Comparison of ENCODE assay signal across 9 mouse cellular contexts in genomic region chr4:141591547-141591946, GRCm38 (mm10). TPM values are rescaled to one million over a fixed set of nuclear protein-coding genes. Genes with fewer than 3 reads are reported as not detected.
DNase-seq lines count a peak whose midpoint lies in the region; ATAC-seq and TF ChIP-seq lines count a peak whose summit lies in the region.
"Had no signal": no experiment of that assay in that cellular context is flagged by ENCODE, and none has a peak within 500 bp of the region (broad histone marks: within the 10 kb centered on the region; RNA-seq: fewer than 3 reads in every experiment).

No protein-coding gene starts in this region.

- no peak overlapping the region for H3K4me2 ChIP-seq in kidney, embryonic 15.5 days
- H3K4me2 ChIP-seq in hindbrain, embryonic 12.5 days (replicated peaks) = no peak overlapping the region
- H3K4me2 ChIP-seq: lung, embryonic 15.5 days had no signal

- H3K36me3 ChIP-seq in kidney, embryonic 15.5 days = peaks cover 80% of the 10 kb centered on the region
- H3K36me3 ChIP-seq in E14TG2a.4 (ENCODE audit: insufficient read depth, low read length) = peaks cover 100% of the 10 kb centered on the region
- peaks cover 13% of the 10 kb centered on the region for H3K36me3 ChIP-seq in hindbrain, embryonic 12.5 days

- H3K9me3 ChIP-seq in kidney, embryonic 15.5 days (replicated peaks) = no peaks in the 10 kb centered on the region
- no peaks in the 10 kb centered on the region for H3K9me3 ChIP-seq in E14TG2a.4 (ENCODE audit: low read length)
- H3K9me3 ChIP-seq in hindbrain, embryonic 12.5 days (replicated peaks) = no peaks in the 10 kb centered on the region
- H3K9me3 ChIP-seq: lung, embryonic 15.5 days had no signal

- H3K4me1 ChIP-seq in kidney, embryonic 15.5 days = no peaks in the 10 kb centered on the region
- peaks cover 91% of the 10 kb centered on the region for H3K4me1 ChIP-seq in E14TG2a.4 (replicated peaks; ENCODE audit: low read depth, low read length)
- no peaks in the 10 kb centered on the region for H3K4me1 ChIP-seq in hindbrain, embryonic 12.5 days
- H3K4me1 ChIP-seq: lung, embryonic 15.5 days had no signal

- ATAC-seq in kidney, embryonic 15.5 days (replicated peaks; ENCODE audit: low FRiP score) = no peak
- no peak for ATAC-seq in hindbrain, embryonic 12.5 days (ENCODE audit: low FRiP score)

- no peak overlapping the region for H3K27ac ChIP-seq in kidney, embryonic 15.5 days
- H3K27ac ChIP-seq in hindbrain, embryonic 12.5 days = no peak overlapping the region
- H3K27ac ChIP-seq: lung, embryonic 15.5 days had no signal

- H3K4me3 ChIP-seq in kidney, embryonic 15.5 days (replicated peaks) = no peak overlapping the region
- no peak overlapping the region for H3K4me3 ChIP-seq in E14TG2a.4 (replicated peaks; ENCODE audit: low read length)
- no peak overlapping the region for H3K4me3 ChIP-seq in hindbrain, embryonic 12.5 days
- H3K4me3 ChIP-seq: lung, embryonic 15.5 days had no signal

- no peaks in the 10 kb centered on the region for H3K27me3 ChIP-seq in kidney, embryonic 15.5 days
- no peaks in the 10 kb centered on the region for H3K27me3 ChIP-seq in E14TG2a.4 (ENCODE audit: insufficient read depth, low read length)
- no peaks in the 10 kb centered on the region for H3K27me3 ChIP-seq in hindbrain, embryonic 12.5 days
- H3K27me3 ChIP-seq: lung, embryonic 15.5 days had no signal

- H3K9ac ChIP-seq in kidney, embryonic 15.5 days = no peak overlapping the region
- H3K9ac ChIP-seq in hindbrain, embryonic 12.5 days = no peak overlapping the region
- H3K9ac ChIP-seq: lung, embryonic 15.5 days had no signal

- WGBS in kidney, embryonic 15.5 days = 37% methylated on average over 3 of the region's 3 CpGs
- WGBS in hindbrain, embryonic 12.5 days = 29% methylated on average over 3 of the region's 3 CpGs

- peak; percentile 94 for TF ChIP-seq CTCF in E14TG2a.4 (conservative IDR thresholded peaks at IDR 0.05; ENCODE audit: low read length)

- DNase-seq in kidney, adult 18-20 months = peak; percentile 63
- peak; percentile 35 for DNase-seq in c-Kit-negative CD71-positive TER-119-positive erythroid progenitor cells, embryonic 14.5 days (ENCODE audit: low read depth, low spot score)
- DNase-seq in lung, postnatal 14 days = peak; percentile 54
- no peak for DNase-seq in frontal cortex, postnatal 14 days (ENCODE audit: low spot score in 2 of 2)
- no peak for DNase-seq in urinary bladder, postnatal 36 days (ENCODE audit: low spot score in 2 of 2)

RNA-seq across cellular contexts. Expression of gene Fblim1, which starts 14.3 kb away (rescaled TPM):
- polyA plus RNA-seq in kidney, embryonic 15.5 days (2015; fragmentation: Nextera tagmentation; extraction: Ambion mirVana) = 71.4 and 81.3 TPM in 2 replicates
- 49.1 and 57.9 TPM in 2 replicates for polyA plus RNA-seq in hindbrain, embryonic 12.5 days (2016; fragmentation: Nextera tagmentation; extraction: Ambion mirVana)

RNA-seq across cellular contexts. Expression of gene Tmem82, which starts 26.9 kb away (rescaled TPM):
- polyA plus RNA-seq in kidney, embryonic 15.5 days (2015; fragmentation: Nextera tagmentation; extraction: Ambion mirVana) = 2.7 and 3.1 TPM in 2 replicates
- 0.29 and 0.50 TPM in 2 replicates for polyA plus RNA-seq in hindbrain, embryonic 12.5 days (2016; fragmentation: Nextera tagmentation; extraction: Ambion mirVana)

RNA-seq across cellular contexts. Expression of gene Slc25a34, which starts 32.1 kb away (rescaled TPM):
- 0.27 and 0.49 TPM in 2 replicates for polyA plus RNA-seq in kidney, embryonic 15.5 days (2015; fragmentation: Nextera tagmentation; extraction: Ambion mirVana)
- not detected in 2 replicates for polyA plus RNA-seq in hindbrain, embryonic 12.5 days (2016; fragmentation: Nextera tagmentation; extraction: Ambion mirVana)

RNA-seq across cellular contexts. Expression of gene Spen, which starts 53.1 kb away (rescaled TPM):
- polyA plus RNA-seq in kidney, embryonic 15.5 days (2015; fragmentation: Nextera tagmentation; extraction: Ambion mirVana) = 10.3 and 11.1 TPM in 2 replicates
- polyA plus RNA-seq in hindbrain, embryonic 12.5 days (2016; fragmentation: Nextera tagmentation; extraction: Ambion mirVana) = 21.7 and 23.7 TPM in 2 replicates

Comparison
In these comparisons a context has a peak if more than half of its experiments do, and no peak if none do; other contexts are left out.
1. DNase-seq: peak in kidney, adult 18-20 months (single experiment), c-Kit-negative CD71-positive TER-119-positive erythroid progenitor cells, embryonic 14.5 days (single experiment) and lung, postnatal 14 days (single experiment); none in frontal cortex, postnatal 14 days (0 of 2) and urinary bladder, postnatal 36 days (0 of 2).